Mouse (Mus musculus): ENCODE data around the gene Snn. TPM values are rescaled to one million over a fixed set of nuclear protein-coding genes. Genes with fewer than 3 reads are reported as not detected.

The Snn gene
- total and polyA plus RNA-seq, 3 experiments: 0.73 to 2.4 TPM; not detected in 1

DNA sequence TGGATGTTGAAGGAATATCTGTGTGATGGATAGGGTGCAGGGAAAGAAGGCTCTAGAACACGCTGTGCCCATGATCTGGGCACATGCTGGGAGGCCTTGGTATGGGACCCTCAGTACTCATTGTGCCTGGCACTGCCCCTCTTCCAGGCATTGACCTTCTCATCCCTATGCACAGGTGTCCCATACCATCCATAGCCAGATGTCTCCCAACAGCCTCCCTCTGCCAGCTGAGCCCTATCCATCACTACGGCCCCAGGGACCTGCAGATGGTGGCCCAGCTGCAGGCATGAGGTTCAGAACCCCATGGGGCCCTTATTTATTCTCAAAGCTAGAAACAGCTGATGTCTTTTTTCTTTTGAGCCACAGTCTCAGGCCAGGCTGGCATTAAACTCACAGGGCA lies 20.1 kb upstream of the Snn start:
- Histone ChIP-seq H3K27me3 (ENCODE audit: control insufficient read depth in 1 of 2, insufficient read depth in 2 of 2, low read length in 2 of 2) (peaks cover 0 to 3% of the 10 kb centered on the region in 2 experiments; a peak in 2 of 4 replicates), H3K9me3 (replicated peaks; ENCODE audit: insufficient read depth, low read length) (no peaks in the 10 kb centered on the region), H3K4me3 (ENCODE audit: control insufficient read depth in 1 of 2, insufficient read depth in 1 of 2, low read depth in 2 of 2, low read length in 2 of 2) (no peak overlapping the region), H3K9ac (ENCODE audit: control insufficient read depth, low read depth, low read length, poor library complexity, severe bottlenecking) (no peak overlapping the region), H3K36me3 (ENCODE audit: control insufficient read depth in 1 of 2, insufficient read depth in 2 of 2, low read length in 2 of 2) (no peaks in the 10 kb centered on the region), H3K27ac (ENCODE audit: control insufficient read depth, low read depth, low read length) (no peak overlapping the region), H3K79me2 (ENCODE audit: control insufficient read depth, insufficient read depth, low read length, poor library complexity) (no peaks in the 10 kb centered on the region), H3K4me1 (ENCODE audit: control insufficient read depth in 1 of 2, insufficient read depth in 2 of 2, low read length in 2 of 2) (no peaks in the 10 kb centered on the region)
- no peak for DNase-seq (ENCODE audit: low read depth, low spot score)
- TF ChIP-seq UBTF (IDR thresholded peaks at IDR 0.05; ENCODE audit: borderline replicate concordance, insufficient read depth, low read depth, low read length): no peak
- no peak for TF ChIP-seq JUND (IDR thresholded peaks at IDR 0.05; ENCODE audit: low read depth, low read length)

DNA sequence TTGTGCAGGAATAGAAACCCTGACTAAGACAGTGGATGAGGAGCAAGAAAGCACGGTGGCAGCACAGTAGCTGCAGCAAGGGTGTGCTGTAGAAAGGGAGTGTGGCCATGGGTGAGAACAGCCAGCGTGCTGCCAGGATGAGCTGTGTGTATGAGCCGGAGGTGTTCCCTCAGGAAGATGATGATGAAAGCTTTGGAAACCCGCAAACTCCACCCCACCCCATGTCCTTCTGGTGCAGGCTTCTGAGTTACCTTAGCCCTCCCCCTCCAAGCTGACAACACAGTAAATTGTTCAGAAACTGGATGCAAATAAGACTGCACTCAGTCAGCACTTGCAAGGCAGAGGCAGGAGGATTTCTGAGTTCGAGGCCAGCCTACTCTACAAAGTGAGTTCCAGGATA lies 17.5 kb upstream of the Snn start:
- Histone ChIP-seq H3K9ac (ENCODE audit: control insufficient read depth, low read depth, low read length, poor library complexity, severe bottlenecking) (no peak overlapping the region), H3K27ac (ENCODE audit: control insufficient read depth, low read depth, low read length) (no peak overlapping the region), H3K4me1 (ENCODE audit: control insufficient read depth in 1 of 2, insufficient read depth in 2 of 2, low read length in 2 of 2) (no peaks in the 10 kb centered on the region), H3K36me3 (ENCODE audit: control insufficient read depth in 1 of 2, insufficient read depth in 2 of 2, low read length in 2 of 2) (no peaks in the 10 kb centered on the region), H3K9me3 (replicated peaks; ENCODE audit: insufficient read depth, low read length) (no peaks in the 10 kb centered on the region), H3K27me3 (ENCODE audit: control insufficient read depth in 1 of 2, insufficient read depth in 2 of 2, low read length in 2 of 2) (peaks cover 0 to 3% of the 10 kb centered on the region in 2 experiments; a peak in 2 of 4 replicates), H3K4me3 (ENCODE audit: control insufficient read depth in 1 of 2, insufficient read depth in 1 of 2, low read depth in 2 of 2, low read length in 2 of 2) (no peak overlapping the region), H3K79me2 (ENCODE audit: control insufficient read depth, insufficient read depth, low read length, poor library complexity) (no peaks in the 10 kb centered on the region)
- TF ChIP-seq NRF1 (IDR thresholded peaks at IDR 0.05; ENCODE audit: insufficient read depth, low read depth, low read length, poor library complexity, severe bottlenecking): no peak
- no peak for TF ChIP-seq RCOR1 (IDR thresholded peaks at IDR 0.05; ENCODE audit: low read depth, low read length)
- no peak for TF ChIP-seq SMC3 (IDR thresholded peaks at IDR 0.05; ENCODE audit: low read depth, low read length)
- TF ChIP-seq POLR2A (IDR thresholded peaks at IDR 0.05; ENCODE audit: control insufficient read depth in 1 of 2, insufficient read depth in 1 of 2, low read depth in 1 of 2, low read length in 2 of 2, poor library complexity in 1 of 2): no peak
- no peak for TF ChIP-seq SIN3A (IDR thresholded peaks at IDR 0.05; ENCODE audit: low read length)
- no peak for TF ChIP-seq USF2 (IDR thresholded peaks at IDR 0.05; ENCODE audit: borderline replicate concordance in 1 of 2, insufficient read depth in 1 of 2, low read depth in 1 of 2, low read length in 2 of 2)
- no peak for TF ChIP-seq GATA1 (IDR thresholded peaks at IDR 0.05; ENCODE audit: low read depth, low read length)
- no peak for DNase-seq (ENCODE audit: low read depth, low spot score)

DNA sequence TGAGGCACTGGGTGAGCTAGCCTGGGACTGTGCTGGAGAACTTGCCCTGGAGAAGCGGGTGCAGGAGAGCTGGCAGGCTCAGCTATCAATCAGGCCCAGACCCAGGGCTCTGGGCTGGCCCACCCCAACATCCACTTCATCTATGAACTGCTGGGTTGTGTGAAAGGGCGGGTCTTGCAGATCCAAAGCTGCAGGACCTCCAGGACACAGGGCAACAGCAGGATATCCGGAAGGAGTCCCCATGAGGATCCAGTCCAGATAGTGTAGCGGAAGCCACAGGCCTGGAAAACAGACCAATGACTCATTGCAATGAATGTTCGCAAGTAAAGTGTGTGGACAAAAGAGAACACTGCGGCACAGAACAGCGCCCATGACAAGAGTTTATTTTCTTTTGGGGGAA lies 14.3 kb upstream of the Snn start:
- Histone ChIP-seq H3K9me3 (replicated peaks; ENCODE audit: insufficient read depth, low read length) (no peaks in the 10 kb centered on the region), H3K4me3 (ENCODE audit: control insufficient read depth in 1 of 2, insufficient read depth in 1 of 2, low read depth in 2 of 2, low read length in 2 of 2) (no peak overlapping the region), H3K27me3 (ENCODE audit: control insufficient read depth in 1 of 2, insufficient read depth in 2 of 2, low read length in 2 of 2) (peaks cover 0 to 8% of the 10 kb centered on the region in 2 experiments; a peak in 3 of 4 replicates), H3K79me2 (ENCODE audit: control insufficient read depth, insufficient read depth, low read length, poor library complexity) (no peaks in the 10 kb centered on the region), H3K36me3 (ENCODE audit: control insufficient read depth in 1 of 2, insufficient read depth in 2 of 2, low read length in 2 of 2) (no peaks in the 10 kb centered on the region), H3K27ac (ENCODE audit: control insufficient read depth, low read depth, low read length) (no peak overlapping the region), H3K4me1 (ENCODE audit: control insufficient read depth in 1 of 2, insufficient read depth in 2 of 2, low read length in 2 of 2) (no peaks in the 10 kb centered on the region), H3K9ac (ENCODE audit: control insufficient read depth, low read depth, low read length, poor library complexity, severe bottlenecking) (no peak overlapping the region)
- DNase-seq (ENCODE audit: low read depth, low spot score): no peak
- TF ChIP-seq ZC3H11A (IDR thresholded peaks at IDR 0.05; ENCODE audit: low read depth, low read length) (no peak), HCFC1 (IDR thresholded peaks at IDR 0.05; ENCODE audit: low read depth, low read length) (no peak), POLR2AphosphoS5 (IDR thresholded peaks at IDR 0.05; ENCODE audit: borderline replicate concordance, low read depth, low read length) (no peak), UBTF (IDR thresholded peaks at IDR 0.05; ENCODE audit: borderline replicate concordance, insufficient read depth, low read depth, low read length) (no peak)
